Mouse (Mus musculus) heart, embryonic 15.5 days (tissue): ENCODE measurements at regions not wholly inside any gene's neighbourhood (a gene's known extent, or its start where the extent isn't known, plus 50 kb on each side); places are given as distances from the start of the nearest gene placed in this dataset.

Source experiments
- ATAC-seq: fragments of 200-750 bp; cut with Nextera tagmentation; replicated peaks from 2 replicates; pipeline ENCODE4 v1.8.0; 2017; ENCODE audit warnings: low read depth, moderate TSS enrichment; ENCODE audit not compliant: insufficient number of reproducible peaks, insufficient read depth, low FRiP score
- H3K27ac ChIP-seq: fragments of 300-500 bp; sonication (generic); 2 replicates; pipeline ENCODE4 v1.5.1; 2015; ENCODE audit warnings: mild to moderate bottlenecking, inconsistent platforms
- H3K27me3 ChIP-seq: fragments of 300-500 bp; sonication (generic); 2 replicates; pipeline ENCODE4 v1.6.1; 2015; ENCODE audit warnings: inconsistent platforms
- H3K36me3 ChIP-seq: fragments of 300-500 bp; sonication (generic); 2 replicates; pipeline ENCODE4 v1.6.1; 2015; ENCODE audit warnings: mild to moderate bottlenecking, inconsistent platforms
- H3K4me1 ChIP-seq: fragments of 300-500 bp; sonication (generic); replicated peaks from 2 replicates; pipeline ENCODE4 v1.6.1; 2015; ENCODE audit warnings: inconsistent platforms
- H3K4me2 ChIP-seq: fragments of 300-500 bp; sonication (generic); 2 replicates; pipeline ENCODE4 v1.6.1; 2015; ENCODE audit warnings: inconsistent platforms, mild to moderate bottlenecking, moderate library complexity
- H3K4me3 ChIP-seq: fragments of 300-500 bp; sonication (generic); 2 replicates; pipeline ENCODE4 v1.5.1; 2015; ENCODE audit warnings: mild to moderate bottlenecking, inconsistent platforms
- H3K9ac ChIP-seq: fragments of 300-500 bp; sonication (generic); 2 replicates; pipeline ENCODE4 v1.6.1; 2015; ENCODE audit warnings: mild to moderate bottlenecking, inconsistent platforms
- H3K9me3 ChIP-seq: fragments of 300-500 bp; sonication (generic); replicated peaks from 2 replicates; pipeline ENCODE4 v1.6.1; 2016; ENCODE audit warnings: inconsistent platforms
- WGBS: fragments of 180-500 bp; shearing (Covaris S2); methylation state at CpG from one replicate; pipeline ENCODE4 v1.1.7; 2015; ENCODE audit warnings: mixed read lengths; 5-methylcytosine and 5-hydroxymethylcytosine counted together

DNA sequence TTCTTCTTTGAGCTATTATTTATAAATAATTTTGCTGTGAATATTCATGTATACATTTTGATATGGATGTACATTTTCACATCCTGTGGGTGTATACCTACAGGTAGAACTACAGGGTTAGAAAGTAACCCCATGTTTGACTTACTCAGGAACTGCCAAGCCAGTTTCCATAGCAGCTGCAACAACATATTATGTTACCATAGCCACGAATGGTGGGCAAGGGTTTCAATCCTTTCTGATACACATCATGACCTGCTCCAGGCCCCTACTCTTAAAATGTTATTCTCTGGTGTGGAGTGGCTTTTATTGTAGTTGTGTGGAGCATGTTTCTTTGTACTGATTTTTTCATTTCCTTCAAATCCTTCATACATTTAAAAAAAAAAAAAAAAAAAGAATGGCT is 168.9 kb downstream of the Zfp36l2 start:
- 63% methylated on average over 1 of the region's 1 CpGs for WGBS

DNA sequence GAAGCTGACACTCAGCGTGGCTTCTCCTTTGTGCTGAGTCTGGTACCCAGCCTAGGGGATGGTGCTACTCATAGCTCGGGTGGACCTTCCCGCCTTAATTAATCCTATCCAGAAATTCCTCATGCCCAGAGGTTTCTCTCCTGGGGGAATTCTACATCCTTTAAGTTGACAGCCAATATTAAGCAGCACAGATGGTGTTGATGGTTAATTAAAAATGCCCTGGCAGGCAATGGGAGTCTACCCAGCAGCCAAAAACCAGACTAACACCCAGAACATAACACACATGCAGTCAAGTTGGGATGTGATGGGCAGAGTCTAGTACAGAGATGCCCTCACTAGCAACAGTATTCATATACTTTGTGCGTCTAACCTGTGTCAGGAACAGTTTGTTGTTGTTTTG is 169.9 kb downstream of the Zfp36l2 start:
- no peak for ATAC-seq
- H3K4me3 ChIP-seq = no peak overlapping the region
- no peak overlapping the region for H3K4me2 ChIP-seq
- no peak overlapping the region for H3K27ac ChIP-seq
- 81% methylated on average over 4 of the region's 4 CpGs for WGBS
- no peaks in the 10 kb centered on the region for H3K36me3 ChIP-seq
- no peak overlapping the region for H3K9ac ChIP-seq
- no peaks in the 10 kb centered on the region for H3K9me3 ChIP-seq
- peaks cover 9% of the 10 kb centered on the region for H3K4me1 ChIP-seq
- H3K27me3 ChIP-seq = no peaks in the 10 kb centered on the region

More for the DNA sequence above, 168.9 kb downstream of the Zfp36l2 start:
- Histone ChIP-seq H3K4me2 (no peak overlapping the region), H3K4me3 (no peak overlapping the region), H3K27me3 (no peaks in the 10 kb centered on the region), H3K9ac (no peak overlapping the region), H3K4me1 (peaks cover 9% of the 10 kb centered on the region), H3K36me3 (no peaks in the 10 kb centered on the region), H3K27ac (no peak overlapping the region), H3K9me3 (no peaks in the 10 kb centered on the region)
- no peak for ATAC-seq

DNA sequence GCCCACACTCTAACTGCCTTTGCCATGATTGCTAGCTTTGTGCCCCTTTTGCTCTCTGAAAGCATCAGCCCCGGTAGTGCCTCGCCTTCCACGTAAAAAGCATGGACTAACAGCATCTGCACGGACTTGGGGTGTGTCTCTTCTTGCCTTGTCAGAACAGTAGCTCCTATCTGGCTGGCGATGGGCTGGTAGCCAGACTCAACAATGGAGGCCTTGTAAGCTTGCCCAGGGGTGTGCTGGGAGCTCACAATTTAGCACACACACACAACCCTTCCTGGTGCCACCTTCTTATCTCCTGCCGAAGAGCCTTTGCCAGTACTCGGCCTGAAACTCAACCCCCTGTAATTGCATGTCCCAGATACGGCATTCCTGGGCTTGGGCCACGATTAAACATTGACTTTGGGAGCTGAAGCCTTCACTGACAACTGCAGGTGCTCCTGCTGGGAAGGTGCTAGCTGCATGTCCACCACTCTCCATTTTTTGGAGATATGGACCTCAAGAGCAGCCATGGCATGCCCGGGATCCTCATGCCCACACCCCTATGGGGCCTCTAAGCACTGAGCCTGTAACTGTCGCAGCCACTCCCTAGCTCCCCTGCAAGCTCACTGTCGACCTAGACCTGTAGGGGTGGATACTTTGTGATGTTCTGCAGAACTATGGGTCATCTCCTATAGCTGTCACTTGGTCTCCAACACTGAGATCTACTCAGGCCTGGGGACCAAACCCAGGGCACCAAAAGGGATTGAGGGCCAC is 166.7 kb upstream of the Haao start:
- H3K27ac ChIP-seq = peak overlapping the region; percentile 37; the same call in 1 of the 2 replicates
- no peak overlapping the region for H3K4me3 ChIP-seq
- no peaks in the 10 kb centered on the region for H3K9me3 ChIP-seq
- peak; percentile 50; the same call in 1 of the 2 replicates for ATAC-seq
- no peak overlapping the region for H3K9ac ChIP-seq
- WGBS = 60% methylated on average over 12 of the region's 12 CpGs
- no peak overlapping the region for H3K4me2 ChIP-seq
- H3K27me3 ChIP-seq = no peaks in the 10 kb centered on the region
- no peaks in the 10 kb centered on the region for H3K36me3 ChIP-seq
- H3K4me1 ChIP-seq = peaks cover 9% of the 10 kb centered on the region

DNA sequence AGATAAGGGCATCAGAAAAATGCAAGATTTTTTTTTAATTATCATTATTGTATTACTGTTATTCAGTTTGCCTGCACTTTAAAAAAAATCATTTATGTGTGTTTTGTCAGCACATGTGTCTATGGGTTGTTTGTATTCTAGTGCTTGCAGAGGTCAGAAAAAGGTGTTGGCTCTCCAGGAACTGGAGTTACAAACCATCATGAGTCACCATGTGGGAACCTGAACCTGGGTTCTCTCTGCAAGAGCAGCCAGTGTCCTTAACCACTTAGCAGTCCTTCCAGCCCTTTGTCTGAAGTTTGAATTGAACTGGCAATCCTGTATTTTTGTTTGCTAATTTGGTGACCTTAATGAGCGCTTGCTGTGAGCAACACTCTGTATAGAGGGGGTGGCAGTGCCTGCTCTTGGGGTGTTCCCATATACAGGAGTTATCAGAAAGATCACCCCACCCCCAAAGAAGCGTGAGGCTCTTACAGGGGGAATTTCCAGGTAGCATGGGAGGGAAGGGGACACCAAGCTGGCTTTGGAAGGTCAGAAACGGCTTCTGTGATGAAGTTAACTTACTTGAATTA is 162.8 kb upstream of the Haao start:
- H3K4me3 ChIP-seq = no peak overlapping the region
- no peaks in the 10 kb centered on the region for H3K36me3 ChIP-seq
- no peak for ATAC-seq
- peaks cover 13% of the 10 kb centered on the region for H3K4me1 ChIP-seq
- no peaks in the 10 kb centered on the region for H3K9me3 ChIP-seq
- no peak overlapping the region for H3K4me2 ChIP-seq
- no peaks in the 10 kb centered on the region for H3K27me3 ChIP-seq
- WGBS = 81% methylated on average over 3 of the region's 3 CpGs
- no peak overlapping the region for H3K27ac ChIP-seq
- H3K9ac ChIP-seq = no peak overlapping the region

DNA sequence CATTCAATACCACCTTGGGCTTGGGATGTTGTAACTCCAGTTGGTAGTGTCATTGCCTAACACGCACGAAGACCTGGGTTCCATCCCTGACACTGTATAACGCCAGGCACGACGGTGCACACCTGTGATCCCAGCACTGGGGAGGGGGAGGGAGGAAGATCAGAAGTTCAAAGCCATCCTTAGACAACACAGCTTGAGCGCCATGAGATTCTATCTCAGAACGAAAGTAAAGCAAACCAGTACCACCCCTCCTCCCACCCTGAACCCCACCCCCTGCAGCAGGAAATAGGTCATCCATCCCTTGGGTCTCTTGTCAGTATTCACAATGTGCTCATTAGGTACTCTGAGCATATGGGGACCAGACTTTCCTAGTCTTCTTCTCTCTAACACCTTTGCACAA is 162.2 kb upstream of the Haao start:
- no peak overlapping the region for H3K4me3 ChIP-seq
- WGBS = 81% methylated on average over 7 of the region's 7 CpGs
- ATAC-seq = no peak

DNA sequence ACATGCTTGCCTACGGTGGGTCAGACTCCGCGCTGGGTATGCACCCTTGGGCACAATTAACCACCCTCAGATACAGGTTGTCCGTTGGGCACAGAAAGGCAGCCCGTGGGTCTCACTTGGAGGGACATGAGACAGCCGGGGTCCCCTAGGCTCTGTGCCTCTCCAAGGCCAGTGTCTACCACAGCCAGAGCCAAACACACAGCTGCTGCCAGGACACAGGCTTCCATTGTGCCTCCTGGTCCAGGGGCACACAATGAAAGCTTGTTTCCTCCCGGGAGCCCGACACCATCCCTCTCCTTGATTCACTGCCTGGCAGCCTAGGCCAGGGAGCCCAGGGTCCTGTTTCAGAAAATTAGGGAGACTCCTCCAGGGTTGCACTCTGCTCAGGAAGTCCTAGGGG is 161.4 kb upstream of the Haao start:
- ATAC-seq = no peak
- no peak overlapping the region for H3K4me2 ChIP-seq
- H3K9me3 ChIP-seq = no peaks in the 10 kb centered on the region
- H3K27ac ChIP-seq = no peak overlapping the region
- no peaks in the 10 kb centered on the region for H3K27me3 ChIP-seq
- H3K4me3 ChIP-seq = no peak overlapping the region
- H3K4me1 ChIP-seq = peaks cover 5% of the 10 kb centered on the region; the same call in 1 of the 2 replicates
- no peak overlapping the region for H3K9ac ChIP-seq
- 73% methylated on average over 8 of the region's 8 CpGs for WGBS
- no peaks in the 10 kb centered on the region for H3K36me3 ChIP-seq

More for the DNA sequence above, 162.2 kb upstream of the Haao start:
- Histone ChIP-seq H3K9ac (no peak overlapping the region), H3K36me3 (no peaks in the 10 kb centered on the region), H3K4me1 (peaks cover 13% of the 10 kb centered on the region), H3K4me2 (no peak overlapping the region), H3K9me3 (no peaks in the 10 kb centered on the region), H3K27ac (no peak overlapping the region), H3K27me3 (no peaks in the 10 kb centered on the region)

DNA sequence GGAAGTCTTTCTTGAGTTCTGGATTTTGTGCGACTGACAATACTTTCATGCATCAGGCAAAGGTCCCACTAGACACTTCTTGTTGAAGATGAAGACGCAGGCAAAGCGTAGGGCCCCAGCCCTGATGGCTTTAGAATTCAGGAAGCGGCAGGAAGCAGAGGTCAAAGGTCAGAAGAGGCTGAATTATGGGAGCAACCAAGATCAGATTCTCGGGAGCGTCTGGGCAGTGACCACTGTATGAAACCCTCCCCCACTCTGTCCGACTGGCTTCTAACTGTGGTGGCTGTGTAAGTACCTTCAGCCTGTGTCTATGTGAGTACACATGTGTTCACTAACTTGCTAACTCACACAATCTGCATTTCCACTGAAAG is 160.9 kb upstream of the Haao start:
- Histone ChIP-seq H3K36me3 (no peaks in the 10 kb centered on the region), H3K4me1 (0 out of 2 replicates have a peak, but pooled peaks cover 3% of the 10 kb centered on the region), H3K27me3 (no peaks in the 10 kb centered on the region), H3K9me3 (no peaks in the 10 kb centered on the region), H3K27ac (no peak overlapping the region), H3K4me3 (no peak overlapping the region), H3K9ac (no peak overlapping the region), H3K4me2 (no peak overlapping the region)
- ATAC-seq = no peak
- 68% methylated on average over 7 of the region's 7 CpGs for WGBS

DNA sequence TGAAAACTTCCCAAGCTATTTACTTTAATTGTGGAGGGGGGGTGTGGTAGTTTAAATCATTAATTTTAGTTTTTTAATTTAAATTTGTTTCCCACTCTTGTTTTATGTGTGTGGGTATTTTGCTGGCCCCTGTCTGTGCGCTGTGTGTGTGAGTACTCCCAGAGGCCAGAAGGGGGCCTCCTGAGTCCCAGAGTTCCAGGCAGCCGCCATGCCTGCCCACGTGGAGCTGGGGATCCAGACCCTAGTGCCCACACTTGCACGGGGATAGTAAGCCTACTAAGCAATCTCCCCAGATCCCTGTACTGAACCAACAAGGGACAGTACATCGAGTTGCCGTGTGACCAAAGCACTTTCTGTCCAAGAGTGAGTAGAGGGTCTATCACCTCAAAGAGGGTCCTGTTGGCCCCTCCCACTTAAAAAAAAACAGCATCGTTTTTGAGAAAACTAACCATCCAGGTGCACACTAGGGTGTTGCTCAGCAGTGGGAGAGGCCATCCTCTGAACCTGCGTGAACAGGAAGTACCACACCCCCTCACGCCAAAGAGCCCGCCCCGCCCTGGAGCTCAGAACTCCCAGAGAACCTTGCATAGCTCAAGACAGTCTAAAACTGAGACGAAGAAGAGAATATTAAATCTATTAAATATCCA is 160.4 kb upstream of the Haao start:
- WGBS = 80% methylated on average over 12 of the region's 12 CpGs
- H3K36me3 ChIP-seq = no peaks in the 10 kb centered on the region
- no peak for ATAC-seq
- H3K4me3 ChIP-seq = no peak overlapping the region
- H3K27ac ChIP-seq = no peak overlapping the region
- H3K9me3 ChIP-seq = no peaks in the 10 kb centered on the region
- H3K4me2 ChIP-seq = no peak overlapping the region
- H3K9ac ChIP-seq = no peak overlapping the region
- H3K4me1 ChIP-seq = 0 out of 2 replicates have a peak, but pooled peaks cover 3% of the 10 kb centered on the region
- no peaks in the 10 kb centered on the region for H3K27me3 ChIP-seq

DNA sequence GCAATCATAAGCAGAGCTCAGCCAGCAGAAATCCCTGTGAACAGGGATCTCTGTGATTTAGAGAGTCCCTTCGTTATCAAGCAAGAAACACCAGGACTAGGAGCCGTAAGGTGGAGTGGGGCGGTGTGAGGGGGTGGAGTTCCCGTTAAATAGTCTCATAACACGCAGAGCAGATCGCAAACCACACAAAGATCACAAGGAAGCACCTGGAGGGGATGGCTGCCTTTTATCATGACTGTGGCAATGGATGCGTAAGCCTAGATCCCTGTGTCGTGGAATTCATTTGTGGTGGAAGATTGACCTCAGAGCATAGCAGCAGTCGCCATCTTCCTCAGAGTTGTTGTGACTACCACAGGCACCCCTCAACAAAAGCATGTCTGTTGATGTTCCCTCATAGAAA is 159.0 kb upstream of the Haao start:
- H3K9ac ChIP-seq = no peak overlapping the region
- no peak overlapping the region for H3K4me2 ChIP-seq
- ATAC-seq = no peak
- 86% methylated on average over 9 of the region's 9 CpGs for WGBS
- H3K27ac ChIP-seq = no peak overlapping the region
- no peaks in the 10 kb centered on the region for H3K27me3 ChIP-seq
- no peak overlapping the region for H3K4me3 ChIP-seq
- H3K9me3 ChIP-seq = no peaks in the 10 kb centered on the region
- H3K4me1 ChIP-seq = 0 out of 2 replicates have a peak, but pooled peaks cover 3% of the 10 kb centered on the region
- H3K36me3 ChIP-seq = no peaks in the 10 kb centered on the region

DNA sequence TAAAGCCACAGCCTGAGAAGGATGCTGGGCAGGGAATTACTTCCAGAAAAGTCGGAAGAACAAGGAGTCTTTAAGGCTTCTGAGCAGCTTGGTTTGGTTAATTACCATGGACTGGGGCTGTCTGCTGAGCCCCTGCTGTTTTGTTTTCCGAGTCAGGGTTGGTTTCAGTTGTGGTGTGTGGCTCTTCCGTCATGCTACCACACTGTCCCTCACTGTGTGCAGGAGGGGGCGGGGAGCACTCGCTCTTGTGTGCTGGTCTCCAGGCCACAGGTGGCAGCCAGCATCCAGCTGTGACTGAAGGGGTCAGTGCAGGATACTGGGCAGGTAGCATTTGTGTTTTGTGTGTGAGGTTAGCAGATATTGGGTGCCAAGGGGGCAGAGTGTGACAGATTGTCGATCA is 156.5 kb upstream of the Haao start:
- Histone ChIP-seq H3K4me1 (0 out of 2 replicates have a peak, but pooled peaks cover 3% of the 10 kb centered on the region), H3K4me2 (no peak overlapping the region), H3K9me3 (no peaks in the 10 kb centered on the region), H3K4me3 (no peak overlapping the region), H3K9ac (no peak overlapping the region), H3K27ac (peak overlapping the region; percentile 44; the same call in 1 of the 2 replicates), H3K27me3 (no peaks in the 10 kb centered on the region), H3K36me3 (no peaks in the 10 kb centered on the region)
- 55% methylated on average over 6 of the region's 6 CpGs for WGBS
- ATAC-seq = no peak; the same call in 1 of the 2 replicates

DNA sequence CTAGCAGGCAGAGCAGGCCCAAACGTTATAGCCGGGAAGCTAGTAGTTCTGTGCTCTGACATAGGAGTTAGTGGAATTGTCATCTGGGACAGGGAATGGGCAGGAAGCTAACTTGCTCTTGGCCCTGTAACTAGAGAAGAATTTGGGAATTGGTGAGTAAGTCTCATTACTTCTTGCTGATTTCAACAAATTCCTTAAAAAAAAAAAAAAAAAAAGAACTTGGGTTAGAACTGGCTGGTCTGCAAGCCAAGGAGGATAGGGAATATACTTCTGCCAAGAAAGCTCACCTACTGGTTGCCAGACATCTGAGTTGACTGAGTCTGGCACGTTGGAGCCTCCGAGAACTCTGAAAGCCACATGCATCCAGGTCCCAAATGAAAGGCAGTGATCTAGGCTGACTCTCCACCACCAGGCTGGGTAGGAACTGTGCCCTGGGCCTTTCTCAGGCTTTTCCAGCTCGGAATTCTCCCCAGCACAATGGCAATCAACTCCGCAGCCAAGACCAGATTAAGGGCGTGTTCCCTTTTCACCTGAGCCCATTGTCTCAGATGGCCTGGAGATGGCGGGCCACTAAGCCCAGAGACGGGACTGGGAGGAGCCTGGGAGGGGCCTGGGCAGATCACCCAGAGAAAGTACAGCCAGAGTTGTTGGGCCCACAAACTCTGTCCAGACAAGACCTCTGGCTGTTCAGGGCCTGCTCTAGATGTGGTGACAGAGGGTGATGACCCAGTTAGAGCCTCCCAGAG is 155.9 kb upstream of the Haao start:
- H3K4me2 ChIP-seq = no peak overlapping the region
- no peak overlapping the region for H3K4me3 ChIP-seq
- WGBS = 55% methylated on average over 9 of the region's 9 CpGs
- ATAC-seq = no peak; the same call in 1 of the 2 replicates
- H3K9me3 ChIP-seq = no peaks in the 10 kb centered on the region
- H3K27ac ChIP-seq = peak overlapping the region; percentile 33; the same call in 1 of the 2 replicates
- no peak overlapping the region for H3K9ac ChIP-seq
- no peaks in the 10 kb centered on the region for H3K4me1 ChIP-seq
- no peaks in the 10 kb centered on the region for H3K27me3 ChIP-seq
- H3K36me3 ChIP-seq = no peaks in the 10 kb centered on the region
